Mouse (Mus musculus) MEL (cell line): Measurements from ENCODE around the gene Zdhhc4. TPM values are rescaled to one million over a fixed set of nuclear protein-coding genes. Genes with fewer than 3 reads are reported as not detected.

Source experiments
- DNase-seq: peaks from one replicate; pipeline ENCODE4 v3.0.0; 2011; ENCODE audit warnings: low read depth, low spot score
- H3K27ac ChIP-seq: 2 replicates; pipeline ENCODE4 v1.5.1; 2012; ENCODE audit warnings: low read depth, mild to moderate bottlenecking, control low read depth, low read length, moderate library complexity; ENCODE audit not compliant: control insufficient read depth
- H3K27me3 ChIP-seq, 2 experiments: fragments of 150-350 bp in 1 of 2; sonication (generic) in 1 of 2; 2 replicates each; pipeline ENCODE4 v1.6.1; 2012; ENCODE audit warnings: low read length in 2 of 2, mild to moderate bottlenecking in 2 of 2, improper control_type of control experiment in 1 of 2, moderate library complexity in 1 of 2; ENCODE audit not compliant: insufficient read depth in 2 of 2, control insufficient read depth in 1 of 2
- H3K36me3 ChIP-seq, 2 experiments: 2 replicates each; pipeline ENCODE4 v1.6.1; 2012 to 2014; ENCODE audit warnings: low read length in 2 of 2, improper control_type of control experiment in 1 of 2, inconsistent platforms in 1 of 2, mild to moderate bottlenecking in 1 of 2; ENCODE audit not compliant: insufficient read depth in 2 of 2, control insufficient read depth in 1 of 2
- H3K4me1 ChIP-seq, 2 experiments: fragments of 150-350 bp in 1 of 2; sonication (generic) in 1 of 2; 2 replicates each; pipeline ENCODE4 v1.6.1; 2012; ENCODE audit warnings: low read length in 2 of 2, improper control_type of control experiment in 1 of 2, mild to moderate bottlenecking in 1 of 2; ENCODE audit not compliant: insufficient read depth in 2 of 2, control insufficient read depth in 1 of 2
- H3K4me3 ChIP-seq, 2 experiments: fragments of 150-350 bp in 1 of 2; sonication (generic) in 1 of 2; 2 replicates each; pipeline ENCODE4 v1.5.1; 2012; ENCODE audit warnings: low read depth in 2 of 2, low read length in 2 of 2, mild to moderate bottlenecking in 2 of 2, moderate library complexity in 2 of 2, control low read depth in 1 of 2, improper control_type of control experiment in 1 of 2; ENCODE audit not compliant: control insufficient read depth in 1 of 2, insufficient read depth in 1 of 2
- H3K79me2 ChIP-seq: 2 replicates; pipeline ENCODE4 v1.6.1; 2012; ENCODE audit warnings: mild to moderate bottlenecking, low read length, moderate library complexity; ENCODE audit not compliant: control insufficient read depth, poor library complexity, insufficient read depth
- H3K9ac ChIP-seq: 2 replicates; pipeline ENCODE4 v1.6.1; 2012; ENCODE audit warnings: low read depth, mild to moderate bottlenecking, control low read depth, low read length, moderate library complexity; ENCODE audit not compliant: control insufficient read depth, poor library complexity, severe bottlenecking
- H3K9me3 ChIP-seq: fragments of 150-350 bp; sonication (generic); replicated peaks from 2 replicates; pipeline ENCODE4 v1.6.1; 2012; ENCODE audit warnings: mild to moderate bottlenecking, low read length, improper control_type of control experiment, moderate library complexity; ENCODE audit not compliant: insufficient read depth
- BHLHE40 ChIP-seq: IDR thresholded peaks from 2 replicates; pipeline ENCODE4 v1.6.1; 2012; ENCODE audit warnings: low read depth, mild to moderate bottlenecking, inconsistent platforms, low read length, improper control_type of control experiment, borderline replicate concordance
- CHD1 ChIP-seq: IDR thresholded peaks from 2 replicates; pipeline ENCODE4 v1.6.1; 2012; ENCODE audit warnings: low read depth, mild to moderate bottlenecking, inconsistent platforms, low read length, improper control_type of control experiment
- CTCF ChIP-seq, 3 experiments: IDR thresholded peaks in 2 of 3; conservative IDR thresholded peaks in 1 of 3; 2 replicates each; pipeline ENCODE4 v1.5.1; 2011 to 2012; ENCODE audit warnings: low read length in 3 of 3, low read depth in 2 of 3, mild to moderate bottlenecking in 2 of 3, improper control_type of control experiment in 1 of 3, inconsistent platforms in 1 of 3, mixed read lengths in 1 of 3, moderate library complexity in 1 of 3; ENCODE audit not compliant: control insufficient read depth in 1 of 3, insufficient read depth in 1 of 3, poor library complexity in 1 of 3, severe bottlenecking in 1 of 3
- ELF1 ChIP-seq: IDR thresholded peaks from 2 replicates; pipeline ENCODE4 v1.6.1; 2014; ENCODE audit warnings: low read depth, mild to moderate bottlenecking, inconsistent platforms, low read length, improper control_type of control experiment, moderate library complexity
- EP300 ChIP-seq, 2 experiments: IDR thresholded peaks; 2 replicates each; pipeline ENCODE4 v1.6.1; 2011; ENCODE audit warnings: improper control_type of control experiment in 2 of 2, low read length in 2 of 2, low read depth in 1 of 2, mild to moderate bottlenecking in 1 of 2
- ETS1 ChIP-seq: IDR thresholded peaks from 2 replicates; pipeline ENCODE4 v1.6.1; 2012; ENCODE audit warnings: low read depth, mild to moderate bottlenecking, inconsistent platforms, low read length, improper control_type of control experiment, moderate library complexity
- GABPA ChIP-seq: IDR thresholded peaks from 2 replicates; pipeline ENCODE4 v1.6.1; 2012; ENCODE audit warnings: low read depth, mild to moderate bottlenecking, inconsistent platforms, low read length, improper control_type of control experiment, moderate library complexity
- JUND ChIP-seq: IDR thresholded peaks from 2 replicates; pipeline ENCODE4 v1.6.1; 2011; ENCODE audit warnings: low read depth, mild to moderate bottlenecking, improper control_type of control experiment, low read length
- MAX ChIP-seq: IDR thresholded peaks from 2 replicates; pipeline ENCODE4 v1.6.1; 2011; ENCODE audit warnings: low read length, improper control_type of control experiment
- MAZ ChIP-seq: IDR thresholded peaks from 2 replicates; pipeline ENCODE4 v1.6.1; 2012; ENCODE audit warnings: low read depth, mild to moderate bottlenecking, inconsistent platforms, low read length, improper control_type of control experiment
- MEF2A ChIP-seq: IDR thresholded peaks from 2 replicates; pipeline ENCODE4 v1.6.1; 2014; ENCODE audit warnings: low read depth, mild to moderate bottlenecking, inconsistent platforms, low read length, improper control_type of control experiment; ENCODE audit not compliant: poor library complexity, insufficient replicate concordance, severe bottlenecking; ENCODE audit errors: extremely low read depth
- MYB ChIP-seq: IDR thresholded peaks from 2 replicates; pipeline ENCODE4 v1.6.1; 2011; ENCODE audit warnings: mild to moderate bottlenecking, low read depth, low read length, improper control_type of control experiment
- NELFE ChIP-seq: IDR thresholded peaks from 2 replicates; pipeline ENCODE4 v1.6.1; 2011; ENCODE audit warnings: low read depth, low read length, improper control_type of control experiment
- NRF1 ChIP-seq: IDR thresholded peaks from 2 replicates; pipeline ENCODE4 v1.6.1; 2014; ENCODE audit warnings: low read depth, mild to moderate bottlenecking, inconsistent platforms, low read length, improper control_type of control experiment, moderate library complexity; ENCODE audit not compliant: poor library complexity, insufficient read depth, severe bottlenecking
- TAL1 ChIP-seq: IDR thresholded peaks from 2 replicates; pipeline ENCODE4 v1.6.1; 2012; ENCODE audit warnings: mild to moderate bottlenecking, inconsistent platforms, low read length, moderate library complexity, mixed read lengths
- TBP ChIP-seq: IDR thresholded peaks from 2 replicates; pipeline ENCODE4 v1.8.0; 2011; ENCODE audit warnings: low read depth, low read length, improper control_type of control experiment
- UBTF ChIP-seq: IDR thresholded peaks from 2 replicates; pipeline ENCODE4 v1.6.1; 2012; ENCODE audit warnings: low read depth, mild to moderate bottlenecking, inconsistent platforms, low read length, improper control_type of control experiment, moderate library complexity, borderline replicate concordance; ENCODE audit not compliant: insufficient read depth
- USF1 ChIP-seq: IDR thresholded peaks from 2 replicates; pipeline ENCODE4 v1.6.1; 2014; ENCODE audit warnings: low read depth, mild to moderate bottlenecking, inconsistent platforms, low read length, improper control_type of control experiment, moderate library complexity
- ZC3H11A ChIP-seq: IDR thresholded peaks from 2 replicates; pipeline ENCODE4 v1.6.1; 2012; ENCODE audit warnings: low read depth, mild to moderate bottlenecking, inconsistent platforms, low read length, improper control_type of control experiment
- ZMIZ1 ChIP-seq: IDR thresholded peaks from 2 replicates; pipeline ENCODE4 v1.6.1; 2012; ENCODE audit warnings: low read depth, mild to moderate bottlenecking, inconsistent platforms, low read length, improper control_type of control experiment, moderate library complexity
- ZNF384 ChIP-seq: IDR thresholded peaks from 2 replicates; pipeline ENCODE4 v1.6.1; 2012; ENCODE audit warnings: low read depth, mild to moderate bottlenecking, inconsistent platforms, low read length, improper control_type of control experiment
- polyA plus RNA-seq, 2 experiments: library from polyadenylated mRNA; stranded (reverse) in 1 of 2; unstranded in 1 of 2; fragments of >175 nt in 1 of 2; fragments of >200 nt in 1 of 2; gene quantifications; 2 replicates each; pipeline versions ENCODE4 v1.2.1 to v1.2.4; 2012; ENCODE audit warnings: low replicate concordance in 2 of 2, low read depth in 1 of 2; ENCODE audit not compliant: insufficient read length in 2 of 2, insufficient read depth in 1 of 2, missing spikeins in 1 of 2
- total RNA-seq: library from RNA; depleted of rRNA; stranded (reverse); fragments of 300-350 nt; gene quantifications from 2 replicates; pipeline ENCODE4 v1.2.3, GENCODE M21; 2012

Gene Zdhhc4
- total and polyA plus RNA-seq, 3 experiments, result 17.6 to 62.1 TPM; not detected in 1

DNA sequence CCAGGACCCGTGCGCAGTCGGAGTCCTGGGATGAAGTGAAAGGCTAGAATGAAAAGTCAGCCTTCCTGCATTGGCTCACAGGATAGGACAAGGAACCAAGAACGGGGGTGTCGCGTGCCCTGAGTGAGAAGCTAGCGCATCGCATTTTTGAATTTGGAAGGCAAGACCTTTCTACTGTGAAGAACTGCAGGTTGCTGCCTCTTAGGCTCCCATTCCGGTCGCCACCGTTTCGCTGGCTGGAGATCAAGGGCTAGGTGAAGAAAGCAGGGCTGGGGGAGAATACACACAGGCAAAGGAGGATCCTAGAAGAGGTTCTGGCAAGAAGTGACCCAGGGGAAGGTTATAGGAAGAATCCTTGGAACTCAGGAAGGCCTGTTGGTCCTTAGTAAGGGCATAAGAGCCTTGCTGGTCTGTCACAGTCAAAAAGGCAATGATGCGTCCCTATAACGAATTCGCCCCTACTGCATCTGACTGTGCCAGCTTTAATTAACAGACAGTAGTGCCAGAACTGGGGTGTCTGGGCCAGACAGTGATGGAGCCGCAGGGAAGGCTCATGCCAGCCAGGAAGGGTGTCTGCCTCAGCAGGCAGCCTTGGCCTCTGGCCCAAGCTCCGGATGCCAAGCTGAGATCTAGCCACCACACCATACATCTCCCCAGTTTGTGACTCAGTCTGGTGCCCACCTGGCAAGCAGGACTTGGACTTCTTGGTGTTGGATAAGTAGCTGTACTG lies 41.5 kb upstream of the Zdhhc4 start:
- DNase-seq, result no peak
- Histone ChIP-seq H3K36me3 (peaks cover 0 to 4% of the 10 kb centered on the region in 2 experiments; a peak in 2 of 4 replicates), H3K27ac (no peak overlapping the region), H3K4me3 (no peak overlapping the region), H3K9me3 (no peaks in the 10 kb centered on the region), H3K9ac (no peak overlapping the region), H3K27me3 (no peaks in the 10 kb centered on the region), H3K4me1 (peaks cover 0 to 6% of the 10 kb centered on the region in 2 experiments; a peak in 1 of 4 replicates), H3K79me2 (no peaks in the 10 kb centered on the region)
- TF ChIP-seq ZMIZ1 (no peak), USF1 (no peak), TAL1 (no peak), ZC3H11A (no peak), CHD1 (no peak), ELF1 (no peak), ZNF384 (no peak), TBP (no peak), NRF1 (no peak), MYB (no peak), GABPA (no peak), MEF2A (no peak), MAZ (no peak), ETS1 (no peak), MAX (no peak)

DNA sequence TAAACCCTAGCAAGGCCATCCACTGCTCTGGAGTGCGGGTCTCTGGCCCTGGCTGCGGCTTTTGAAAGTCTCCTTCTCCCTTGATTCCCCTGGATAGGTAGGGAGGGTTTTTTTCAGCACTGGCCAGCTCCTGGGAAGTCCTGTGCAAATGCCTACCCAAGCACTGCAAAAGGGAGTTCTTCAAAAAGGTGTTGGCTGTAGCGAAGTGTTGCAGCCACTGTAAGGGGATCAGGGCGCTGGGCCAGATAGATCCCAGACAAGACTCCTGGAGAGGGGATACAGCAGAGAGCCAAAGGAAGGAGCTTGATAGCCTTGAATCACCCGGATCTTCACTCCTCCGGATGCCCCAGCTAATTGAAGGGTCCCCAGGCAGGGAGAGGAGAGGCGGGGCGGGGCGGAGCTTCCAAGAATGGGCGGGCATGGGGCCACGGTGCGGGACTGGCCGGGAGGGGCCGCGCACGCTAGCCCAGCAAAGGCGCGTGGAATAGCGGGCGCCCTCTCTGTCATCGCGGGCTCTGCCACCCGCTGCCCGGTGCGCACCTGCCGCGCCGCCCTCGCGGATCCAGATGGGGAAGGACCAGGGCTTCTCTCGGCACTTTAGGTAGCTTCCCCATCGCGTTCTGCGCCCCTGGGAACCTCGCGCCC lies 40.7 kb upstream of the Zdhhc4 start:
- Histone ChIP-seq H3K27ac (no peak overlapping the region), H3K36me3 (peaks cover 0 to 4% of the 10 kb centered on the region in 2 experiments; a peak in 2 of 4 replicates), H3K79me2 (no peaks in the 10 kb centered on the region), H3K9ac (no peak overlapping the region), H3K9me3 (no peaks in the 10 kb centered on the region), H3K4me1 (peaks cover 0 to 6% of the 10 kb centered on the region in 2 experiments; a peak in 1 of 4 replicates), H3K4me3 (no peak overlapping the region), H3K27me3 (no peaks in the 10 kb centered on the region)
- no peak for DNase-seq
- TF ChIP-seq NELFE (no peak), BHLHE40 (no peak), CTCF (IDR thresholded peaks at IDR 0.05 in 2 of 3, conservative IDR thresholded peaks at IDR 0.05 in 1 of 3; ENCODE audit: control insufficient read depth in 1 of 3, insufficient read depth in 1 of 3, low read depth in 2 of 3, low read length in 3 of 3, poor library complexity in 1 of 3, severe bottlenecking in 1 of 3) (no peak), ZNF384 (no peak), EP300 (IDR thresholded peaks at IDR 0.05; ENCODE audit: low read depth in 1 of 2, low read length in 2 of 2) (no peak), USF1 (no peak), JUND (no peak), UBTF (no peak)
